ENCODE assay signal across 8 mouse cellular contexts in the genomic region with DNA sequence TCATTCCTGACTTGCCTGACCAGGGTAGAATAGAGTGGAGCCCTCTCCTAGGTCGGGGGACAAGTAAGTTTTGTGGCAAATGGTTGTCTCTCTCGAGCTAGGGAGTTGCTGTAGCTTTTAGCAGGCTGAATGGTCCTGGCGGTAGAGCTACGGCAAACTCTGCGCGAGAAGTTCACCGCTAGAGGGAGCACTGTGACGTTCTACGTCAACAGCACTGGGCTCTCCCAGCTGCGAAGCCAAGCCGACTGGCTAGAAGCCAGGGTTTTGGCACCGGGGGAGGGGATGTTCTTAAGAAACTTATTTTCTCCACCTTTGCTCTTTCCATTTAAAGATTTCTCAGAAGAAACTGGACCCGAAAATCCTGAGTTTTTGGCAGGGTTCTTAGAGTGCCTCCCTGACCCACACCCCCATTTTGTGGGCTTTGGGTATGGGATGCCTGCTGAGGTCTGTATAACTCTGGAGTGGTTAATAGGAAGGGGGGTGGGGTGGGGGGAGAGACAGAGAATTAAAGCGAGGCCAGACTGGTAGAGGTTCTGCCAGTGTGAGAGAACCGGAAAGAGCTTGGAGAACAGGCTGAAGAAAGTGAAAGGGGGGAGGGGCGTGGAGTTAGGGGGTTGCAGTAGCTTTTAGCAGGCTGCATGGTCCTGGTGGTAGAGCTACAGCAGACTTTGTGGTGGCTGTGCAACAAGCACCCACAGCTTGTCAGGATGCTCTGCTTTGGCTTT. TPM values are rescaled to one million over a fixed set of nuclear protein-coding genes. Genes with fewer than 3 reads are reported as not detected.
DNase-seq lines count a peak whose midpoint lies in the region; ATAC-seq and TF ChIP-seq lines count a peak whose summit lies in the region.

No protein-coding gene starts in this region.

- no peaks in the 10 kb centered on the region for H3K36me3 ChIP-seq in limb, embryonic 10.5 days
- H3K36me3 ChIP-seq in midbrain, embryonic 14.5 days (ENCODE audit: control insufficient read depth, insufficient read depth, low read length): no peaks in the 10 kb centered on the region
- H3K36me3 ChIP-seq in stomach, embryonic 15.5 days: no peaks in the 10 kb centered on the region

- H3K9ac ChIP-seq in midbrain, embryonic 14.5 days (replicated peaks; ENCODE audit: low read length): no peak overlapping the region
- no peak overlapping the region for H3K9ac ChIP-seq in stomach, embryonic 15.5 days

- no peak overlapping the region; the same call in 1 of the 2 replicates for H3K27ac ChIP-seq in embryonic fibroblast, embryonic 13.5 days (ENCODE audit: insufficient read depth, low read length)
- H3K27ac ChIP-seq in limb, embryonic 10.5 days: peak overlapping the region; percentile 71
- no peak overlapping the region for H3K27ac ChIP-seq in midbrain, embryonic 14.5 days (replicated peaks; ENCODE audit: low read depth, low read length)
- H3K27ac ChIP-seq in stomach, embryonic 15.5 days: no peak overlapping the region

- peak overlapping the region; percentile 32 for H3K4me2 ChIP-seq in midbrain, embryonic 14.5 days (ENCODE audit: low read length)
- peak overlapping the region; percentile 44; the same call in 1 of the 2 replicates for H3K4me2 ChIP-seq in stomach, embryonic 15.5 days

- H3K27me3 ChIP-seq in limb, embryonic 10.5 days (ENCODE audit: low read depth, poor library complexity, severe bottlenecking): no peaks in the 10 kb centered on the region
- no peaks in the 10 kb centered on the region for H3K27me3 ChIP-seq in midbrain, embryonic 14.5 days (ENCODE audit: control insufficient read depth, insufficient read depth, low read length)
- no peaks in the 10 kb centered on the region for H3K27me3 ChIP-seq in stomach, embryonic 15.5 days (replicated peaks)

- ATAC-seq in midbrain, embryonic 14.5 days (ENCODE audit: low FRiP score, low TSS enrichment): peak; percentile 89
- ATAC-seq in stomach, embryonic 15.5 days (ENCODE audit: insufficient read depth, low FRiP score, low read depth): peak; percentile 86

- H3K4me3 ChIP-seq in embryonic fibroblast, embryonic 13.5 days (ENCODE audit: insufficient read depth, low read length): no peak overlapping the region
- H3K4me3 ChIP-seq in limb, embryonic 10.5 days: peak overlapping the region; percentile 34; the same call in 1 of the 2 replicates
- no peak overlapping the region for H3K4me3 ChIP-seq in midbrain, embryonic 14.5 days (replicated peaks; ENCODE audit: low read depth, low read length)
- peak overlapping the region; percentile 17; the same call in 1 of the 2 replicates for H3K4me3 ChIP-seq in stomach, embryonic 15.5 days (replicated peaks)

- no peak for TF ChIP-seq POLR2A in brain, embryonic 14.5 days (IDR thresholded peaks at IDR 0.05; ENCODE audit: borderline replicate concordance, extremely low read depth, insufficient read depth, insufficient read length, poor library complexity, severe bottlenecking)
- no peak for TF ChIP-seq POLR2A in embryonic fibroblast, embryonic 13.5 days (IDR thresholded peaks at IDR 0.05; ENCODE audit: low read depth, low read length)

- WGBS in limb, embryonic 10.5 days: 8% methylated on average over 16 of the region's 16 CpGs
- WGBS in midbrain, embryonic 14.5 days: 5% methylated on average over 16 of the region's 16 CpGs
- 7% methylated on average over 16 of the region's 16 CpGs for WGBS in stomach, embryonic 15.5 days

- TF ChIP-seq CTCF in brain, embryonic 14.5 days (IDR thresholded peaks at IDR 0.05; ENCODE audit: borderline replicate concordance, extremely low read depth, insufficient read depth, insufficient read length): peak; percentile 97
- peak; percentile 88 for TF ChIP-seq CTCF in embryonic fibroblast, embryonic 13.5 days (IDR thresholded peaks at IDR 0.05; ENCODE audit: borderline replicate concordance, insufficient read depth, low read length)

- peak; percentile 13 for DNase-seq in 3T3-L1 (ENCODE audit: low read depth, low spot score)
- DNase-seq in brain, embryonic 14.5 days (ENCODE audit: low read depth): peak; percentile 97
- peak; percentile 31 to 65 for DNase-seq in heart, adult 9 months (ENCODE audit: low spot score in 2 of 2)
- peak; percentile 81 to 87 for DNase-seq in kidney, adult 8-10 months
- DNase-seq in limb, embryonic 10.5 days (ENCODE audit: low spot score): peak; percentile 92
- DNase-seq in midbrain, embryonic 14.5 days: peak; percentile 98

- no peaks in the 10 kb centered on the region for H3K9me3 ChIP-seq in limb, embryonic 10.5 days (replicated peaks)
- no peaks in the 10 kb centered on the region for H3K9me3 ChIP-seq in midbrain, embryonic 14.5 days (ENCODE audit: control insufficient read depth, low read length)
- H3K9me3 ChIP-seq in stomach, embryonic 15.5 days: no peaks in the 10 kb centered on the region

- H3K4me1 ChIP-seq in embryonic fibroblast, embryonic 13.5 days (ENCODE audit: control insufficient read depth, insufficient read depth, low read length): no peaks in the 10 kb centered on the region
- H3K4me1 ChIP-seq in limb, embryonic 10.5 days: peaks cover 16% of the 10 kb centered on the region
- 0 out of 2 replicates have a peak, but pooled peaks cover 7% of the 10 kb centered on the region for H3K4me1 ChIP-seq in midbrain, embryonic 14.5 days (ENCODE audit: control insufficient read depth, insufficient read depth, low read length)
- no peaks in the 10 kb centered on the region for H3K4me1 ChIP-seq in stomach, embryonic 15.5 days

RNA-seq across cellular contexts. Expression of gene Klhl29, which starts 35.1 kb away (rescaled TPM):
- polyA plus RNA-seq in brain, embryonic 14.5 days (2012; rRNA removed): 35.0 and 36.1 TPM in 2 replicates
- 3.8 and 6.1 TPM in 2 replicates for polyA plus RNA-seq in embryonic fibroblast, embryonic 13.5 days (2011; ENCODE audit: insufficient read length, low read depth, missing spikeins)
- 1.0 and 1.4 TPM in 2 replicates for polyA plus RNA-seq in limb, embryonic 10.5 days (2016; fragmentation: Nextera tagmentation; extraction: Ambion mirVana)
- 8.4 and 9.5 TPM in 2 replicates for polyA plus RNA-seq in midbrain, embryonic 14.5 days (2014; fragmentation: Nextera tagmentation; extraction: Ambion mirVana)
- 1.6 and 1.8 TPM in 2 replicates for polyA plus RNA-seq in stomach, embryonic 15.5 days (2015; fragmentation: Nextera tagmentation; extraction: Ambion mirVana)

Comparison
In these comparisons a context has a peak if more than half of its experiments do, and no peak if none do; other contexts are left out.
1. DNase-seq: peak in every context shown above with its lines; median percentile 98 in midbrain, embryonic 14.5 days; 97 in brain, embryonic 14.5 days; 92 in limb, embryonic 10.5 days; 84 in kidney, adult 8-10 months; 48 in heart, adult 9 months; 13 in 3T3-L1.
2. H3K4me3 ChIP-seq: peak in limb, embryonic 10.5 days (single experiment) and stomach, embryonic 15.5 days (single experiment); none in embryonic fibroblast, embryonic 13.5 days (single experiment) and midbrain, embryonic 14.5 days (single experiment).